Mouse (Mus musculus) hindbrain, embryonic 13.5 days (tissue): ENCODE results near the gene Hps1. TPM values are rescaled to one million over a fixed set of nuclear protein-coding genes. Genes with fewer than 3 reads are reported as not detected.

Experiments used
- ATAC-seq: fragments of 200-750 bp; cut with Nextera tagmentation; 2 replicates; pipeline ENCODE4 v1.8.0; 2017; ENCODE audit warnings: moderate TSS enrichment; ENCODE audit not compliant: low FRiP score
- H3K27ac ChIP-seq: fragments of 300-500 bp; sonication (generic); 2 replicates; pipeline ENCODE4 v1.5.1; 2015; ENCODE audit warnings: inconsistent platforms, mild to moderate bottlenecking, moderate library complexity
- H3K27me3 ChIP-seq: fragments of 300-500 bp; sonication (generic); 2 replicates; pipeline ENCODE4 v1.6.1; 2015; ENCODE audit warnings: mild to moderate bottlenecking, inconsistent platforms
- H3K36me3 ChIP-seq: fragments of 300-500 bp; sonication (generic); 2 replicates; pipeline ENCODE4 v1.6.1; 2015; ENCODE audit warnings: mild to moderate bottlenecking, inconsistent platforms
- H3K4me1 ChIP-seq: fragments of 300-500 bp; sonication (generic); replicated peaks from 2 replicates; pipeline ENCODE4 v1.6.1; 2015; ENCODE audit warnings: inconsistent platforms
- H3K4me2 ChIP-seq: fragments of 300-500 bp; sonication (generic); 2 replicates; pipeline ENCODE4 v1.6.1; 2015; ENCODE audit warnings: inconsistent platforms, mild to moderate bottlenecking, moderate library complexity
- H3K4me3 ChIP-seq: fragments of 300-500 bp; sonication (generic); 2 replicates; pipeline ENCODE4 v1.5.1; 2015; ENCODE audit warnings: mild to moderate bottlenecking, inconsistent platforms
- H3K9ac ChIP-seq: fragments of 300-500 bp; sonication (generic); 2 replicates; pipeline ENCODE4 v1.6.1; 2015; ENCODE audit warnings: mild to moderate bottlenecking, inconsistent platforms
- H3K9me3 ChIP-seq: fragments of 300-500 bp; sonication (generic); 2 replicates; pipeline ENCODE4 v1.6.1; 2016; ENCODE audit warnings: inconsistent platforms
- WGBS: fragments of 180-500 bp; shearing (Covaris S2); methylation state at CpG from one replicate; pipeline ENCODE4 v1.1.7; 2015; 5-methylcytosine and 5-hydroxymethylcytosine counted together
- polyA plus RNA-seq: library from polyadenylated mRNA; unstranded; fragments of >200 nt; fragmentation: Nextera tagmentation; extraction: Ambion mirVana; gene quantifications from 2 replicates; pipeline ENCODE4 v1.2.1, GENCODE M21; 2015

Hps1 gene
- polyA plus RNA-seq, 1 experiment from 2014 or later = 11.4 TPM

DNA sequence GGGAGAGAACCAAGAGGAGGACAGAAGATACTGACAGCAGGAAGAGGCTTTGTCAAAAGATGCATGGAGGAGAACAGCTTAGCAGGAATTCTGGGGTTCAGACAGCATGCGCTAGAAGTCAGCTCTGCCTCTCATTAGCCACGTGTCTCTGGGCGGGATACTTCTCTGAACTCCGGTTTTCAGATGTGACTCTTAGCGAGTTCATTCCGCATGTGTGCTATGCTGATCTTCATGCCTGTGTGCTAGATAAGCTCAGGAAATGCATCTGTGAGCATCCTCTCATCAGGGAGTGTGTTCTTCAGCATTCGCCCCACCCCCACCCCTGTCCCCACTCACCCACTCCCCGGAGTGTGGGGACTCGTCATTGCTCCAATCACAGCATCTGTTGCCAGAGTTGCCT lies 42.0 kb downstream of the Hps1 start:
- no peak for ATAC-seq
- no peak overlapping the region for H3K4me3 ChIP-seq
- no peaks in the 10 kb centered on the region for H3K36me3 ChIP-seq
- H3K4me1 ChIP-seq = no peaks in the 10 kb centered on the region
- H3K27me3 ChIP-seq = peaks cover 14% of the 10 kb centered on the region; the same call in 1 of the 2 replicates
- no peaks in the 10 kb centered on the region for H3K9me3 ChIP-seq
- H3K27ac ChIP-seq = no peak overlapping the region
- WGBS = 70% methylated on average over 9 of the region's 9 CpGs
- no peak overlapping the region for H3K9ac ChIP-seq
- H3K4me2 ChIP-seq = no peak overlapping the region

GRCm38 (mm10) chr19:42734982-42735381 lies 44.8 kb downstream of the Hps1 start:
- H3K9me3 ChIP-seq = no peaks in the 10 kb centered on the region
- H3K27ac ChIP-seq = no peak overlapping the region
- ATAC-seq = no peak

DNA sequence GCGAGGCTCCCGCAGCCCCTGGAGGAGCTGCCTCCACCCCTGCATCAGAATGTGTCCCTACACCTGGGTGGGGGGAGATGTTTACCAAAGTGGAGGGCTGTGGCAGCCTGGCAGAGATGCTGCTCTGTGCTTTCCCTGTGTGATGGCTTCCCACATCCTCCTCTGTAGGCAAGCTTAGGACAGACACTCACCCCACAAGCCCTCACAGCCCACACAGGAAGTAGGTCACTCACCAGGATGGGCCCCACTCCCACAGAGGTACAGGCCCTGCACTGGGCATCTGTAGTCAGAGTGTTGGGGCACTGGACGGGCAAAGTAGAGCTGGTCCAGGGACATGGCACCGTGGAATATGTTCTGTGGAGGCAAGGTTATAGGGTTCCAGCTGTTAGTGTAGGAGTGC lies 52.4 kb downstream of the Hps1 start:
- 90% methylated on average over 4 of the region's 4 CpGs for WGBS
- no peak overlapping the region for H3K4me3 ChIP-seq
- H3K27ac ChIP-seq = no peak overlapping the region
- H3K36me3 ChIP-seq = no peaks in the 10 kb centered on the region
- H3K4me2 ChIP-seq = no peak overlapping the region
- ATAC-seq = no peak
- H3K9me3 ChIP-seq = no peaks in the 10 kb centered on the region
- no peaks in the 10 kb centered on the region for H3K27me3 ChIP-seq
- no peak overlapping the region for H3K9ac ChIP-seq
- H3K4me1 ChIP-seq = 0 out of 2 replicates have a peak, but pooled peaks cover 3% of the 10 kb centered on the region

More at GRCm38 (mm10) chr19:42734982-42735381, 44.8 kb downstream of the Hps1 start:
- Histone ChIP-seq H3K36me3 (no peaks in the 10 kb centered on the region), H3K27me3 (0 out of 2 replicates have a peak, but pooled peaks cover 4% of the 10 kb centered on the region), H3K9ac (no peak overlapping the region), H3K4me1 (no peaks in the 10 kb centered on the region), H3K4me3 (no peak overlapping the region), H3K4me2 (no peak overlapping the region)
- WGBS = 87% methylated on average over 5 of the region's 5 CpGs

- no peak overlapping the region for H3K4me3 ChIP-seq
- no peak overlapping the region for H3K4me2 ChIP-seq
- no peak overlapping the region for H3K9ac ChIP-seq
- no peaks in the 10 kb centered on the region for H3K36me3 ChIP-seq
- 89% methylated on average over 10 of the region's 10 CpGs for WGBS
- no peak for ATAC-seq
- H3K27ac ChIP-seq = no peak overlapping the region
- H3K4me1 ChIP-seq = 0 out of 2 replicates have a peak, but pooled peaks cover 7% of the 10 kb centered on the region
- H3K27me3 ChIP-seq = no peaks in the 10 kb centered on the region
- no peaks in the 10 kb centered on the region for H3K9me3 ChIP-seq
Observed at GRCm38 (mm10) chr19:42726766-42727165, 53.0 kb downstream of the Hps1 start.

DNA sequence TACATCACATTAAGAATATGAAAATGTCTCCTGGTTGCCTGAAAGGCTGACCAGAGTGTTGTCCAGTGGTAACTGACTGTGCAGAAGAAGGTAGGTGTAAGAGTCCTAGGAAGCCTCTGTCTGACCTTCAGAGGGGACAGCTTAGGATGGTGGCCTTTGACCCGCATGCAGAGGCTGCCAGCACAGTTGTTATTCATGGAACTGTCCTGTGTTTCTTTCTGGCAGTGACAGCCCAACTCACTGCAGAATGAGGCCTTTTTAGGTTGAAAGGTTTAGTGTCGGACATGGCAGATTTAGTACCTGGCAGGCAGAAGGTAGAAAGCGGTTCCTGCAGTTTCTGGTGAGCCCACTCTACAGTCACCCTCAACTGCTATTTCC lies 53.8 kb downstream of the Hps1 start:
- Histone ChIP-seq H3K4me2 (no peak overlapping the region), H3K27me3 (no peaks in the 10 kb centered on the region), H3K9me3 (no peaks in the 10 kb centered on the region), H3K9ac (no peak overlapping the region), H3K36me3 (no peaks in the 10 kb centered on the region), H3K27ac (no peak overlapping the region), H3K4me1 (0 out of 2 replicates have a peak, but pooled peaks cover 7% of the 10 kb centered on the region), H3K4me3 (no peak overlapping the region)
- WGBS = 83% methylated on average over 3 of the region's 3 CpGs
- no peak for ATAC-seq

- ATAC-seq = no peak
- no peaks in the 10 kb centered on the region for H3K36me3 ChIP-seq
- H3K4me3 ChIP-seq = no peak overlapping the region
- H3K4me2 ChIP-seq = no peak overlapping the region
- H3K9me3 ChIP-seq = no peaks in the 10 kb centered on the region
- no peak overlapping the region for H3K9ac ChIP-seq
- H3K27ac ChIP-seq = no peak overlapping the region
- no peaks in the 10 kb centered on the region for H3K27me3 ChIP-seq
- WGBS = 77% methylated on average over 16 of the region's 16 CpGs
- 0 out of 2 replicates have a peak, but pooled peaks cover 7% of the 10 kb centered on the region for H3K4me1 ChIP-seq
Observed at GRCm38 (mm10) chr19:42725056-42725972, 54.5 kb downstream of the Hps1 start.

DNA sequence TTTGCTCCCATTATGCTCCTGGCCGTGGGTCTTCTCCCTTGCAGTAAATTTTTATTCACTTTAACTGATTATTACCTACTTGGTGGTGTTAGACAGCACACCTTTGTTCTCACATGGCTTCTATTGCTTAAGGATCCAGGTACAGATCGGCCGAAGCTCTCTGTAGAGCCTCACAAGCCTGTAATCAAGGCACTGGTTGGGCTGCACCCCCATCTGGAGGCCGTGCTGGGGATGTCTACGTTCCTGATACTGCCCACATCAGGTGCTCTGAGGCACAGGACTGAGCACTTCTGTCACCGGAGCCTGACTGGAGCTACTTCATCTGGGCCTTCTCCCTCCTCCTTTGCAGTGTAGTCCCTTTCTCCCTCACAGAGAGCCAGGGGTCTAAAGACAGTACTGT lies 56.5 kb downstream of the Hps1 start:
- H3K27ac ChIP-seq = no peak overlapping the region
- H3K4me3 ChIP-seq = no peak overlapping the region
- no peaks in the 10 kb centered on the region for H3K27me3 ChIP-seq
- no peak for ATAC-seq
- WGBS = 80% methylated on average over 6 of the region's 6 CpGs
- H3K36me3 ChIP-seq = no peaks in the 10 kb centered on the region
- no peak overlapping the region for H3K4me2 ChIP-seq
- H3K9ac ChIP-seq = no peak overlapping the region
- no peaks in the 10 kb centered on the region for H3K9me3 ChIP-seq
- H3K4me1 ChIP-seq = 0 out of 2 replicates have a peak, but pooled peaks cover 9% of the 10 kb centered on the region

DNA sequence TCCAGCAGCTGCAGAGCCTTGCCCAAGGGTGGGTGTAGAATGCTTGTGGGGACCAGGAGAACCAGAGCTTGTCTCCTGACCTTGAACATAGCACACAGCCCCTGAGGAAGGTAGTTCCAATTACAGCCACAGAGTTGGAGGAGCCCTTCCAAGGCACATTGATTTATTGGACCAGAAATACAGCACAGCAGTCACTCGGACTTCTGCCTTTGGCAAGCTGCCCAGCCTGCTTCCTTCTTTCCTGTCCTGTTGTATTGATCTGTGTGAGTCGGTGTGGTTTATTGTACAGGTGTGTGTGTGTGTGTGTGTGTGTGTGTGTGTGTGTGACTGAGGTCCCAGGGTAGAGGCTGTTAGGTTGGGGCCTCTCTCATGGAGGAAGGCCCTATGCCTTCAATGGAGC lies 57.3 kb downstream of the Hps1 start:
- no peak overlapping the region for H3K4me3 ChIP-seq
- H3K4me1 ChIP-seq = 0 out of 2 replicates have a peak, but pooled peaks cover 9% of the 10 kb centered on the region
- 0 out of 2 replicates have a peak overlapping the region, but pooled peaks have one; percentile 14 for H3K27ac ChIP-seq
- ATAC-seq = peak; percentile 46; the same call in 1 of the 2 replicates
- no peak overlapping the region for H3K9ac ChIP-seq
- WGBS = 18% methylated on average over 2 of the region's 2 CpGs
- no peaks in the 10 kb centered on the region for H3K27me3 ChIP-seq
- H3K36me3 ChIP-seq = no peaks in the 10 kb centered on the region
- no peaks in the 10 kb centered on the region for H3K9me3 ChIP-seq
- no peak overlapping the region for H3K4me2 ChIP-seq

DNA sequence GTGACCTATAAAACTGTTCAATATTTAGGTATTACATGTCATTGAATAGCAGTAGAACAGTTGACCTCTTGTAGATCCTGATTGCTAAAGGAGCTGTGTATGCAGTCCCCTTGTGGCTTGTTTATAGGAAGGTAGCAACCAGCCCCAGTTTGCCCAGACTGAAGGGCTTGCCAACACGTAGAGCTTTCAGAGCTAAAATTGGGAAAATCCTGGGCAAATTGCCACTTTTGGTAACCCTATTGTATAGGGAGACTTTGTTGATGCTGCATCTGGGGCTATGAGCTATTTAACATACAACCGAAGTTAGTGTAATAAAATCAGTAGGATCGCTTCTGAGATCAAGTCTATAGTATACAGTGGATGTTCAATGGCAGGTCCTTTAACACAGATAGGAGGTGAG lies 61.7 kb downstream of the Hps1 start:
- H3K4me2 ChIP-seq = no peak overlapping the region
- H3K9ac ChIP-seq = no peak overlapping the region
- ATAC-seq = no peak
- WGBS = 77% methylated on average over 3 of the region's 3 CpGs
- H3K27ac ChIP-seq = no peak overlapping the region
- H3K9me3 ChIP-seq = no peaks in the 10 kb centered on the region
- H3K4me1 ChIP-seq = 0 out of 2 replicates have a peak, but pooled peaks cover 14% of the 10 kb centered on the region
- H3K4me3 ChIP-seq = no peak overlapping the region
- no peaks in the 10 kb centered on the region for H3K27me3 ChIP-seq
- H3K36me3 ChIP-seq = no peaks in the 10 kb centered on the region

DNA sequence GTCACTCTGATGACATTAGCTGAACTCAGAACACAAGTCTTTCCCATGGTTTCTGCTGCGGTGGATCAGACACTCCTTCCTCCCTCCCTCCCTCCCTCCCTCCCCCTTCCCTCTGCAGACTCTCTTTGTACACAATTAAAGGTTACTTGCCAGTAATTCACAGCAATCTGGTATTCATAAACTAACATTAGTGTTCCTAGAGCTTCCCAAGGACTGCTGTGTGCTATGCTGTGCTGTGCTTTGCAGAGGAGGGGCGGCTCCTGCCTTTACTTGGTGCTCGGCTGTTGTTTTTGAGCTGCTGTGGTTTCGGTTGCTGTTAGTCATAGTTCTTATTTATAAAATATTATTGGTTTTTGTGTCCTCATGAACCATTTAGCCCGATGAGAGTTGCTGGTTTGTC lies 62.1 kb downstream of the Hps1 start:
- Histone ChIP-seq H3K9me3 (no peaks in the 10 kb centered on the region), H3K36me3 (no peaks in the 10 kb centered on the region), H3K27me3 (no peaks in the 10 kb centered on the region), H3K4me3 (no peak overlapping the region), H3K4me2 (no peak overlapping the region), H3K27ac (no peak overlapping the region), H3K4me1 (0 out of 2 replicates have a peak, but pooled peaks cover 13% of the 10 kb centered on the region), H3K9ac (no peak overlapping the region)
- WGBS = 75% methylated on average over 5 of the region's 5 CpGs
- no peak for ATAC-seq

DNA sequence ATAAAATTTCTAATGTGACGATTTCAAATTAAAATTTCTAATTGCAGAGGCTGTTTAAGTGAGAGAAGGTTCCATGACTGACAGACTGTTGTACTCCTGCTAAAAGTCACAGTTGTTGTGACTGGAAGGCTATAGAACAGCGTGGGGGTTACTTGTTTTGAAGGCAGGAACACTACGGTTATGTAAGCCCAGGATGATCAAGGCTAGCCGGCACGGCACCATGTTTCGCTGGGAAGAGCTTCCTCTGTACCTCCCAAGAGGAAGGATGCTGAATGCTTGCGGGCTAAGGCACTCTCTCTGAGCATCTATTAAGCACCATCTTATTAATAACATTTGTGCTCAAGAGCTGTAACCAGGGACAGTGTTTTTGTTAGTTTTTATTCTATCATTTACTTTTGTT lies 63.3 kb downstream of the Hps1 start:
- H3K9ac ChIP-seq = no peak overlapping the region
- no peak overlapping the region for H3K4me3 ChIP-seq
- no peak overlapping the region for H3K27ac ChIP-seq
- H3K9me3 ChIP-seq = no peaks in the 10 kb centered on the region
- WGBS = 63% methylated on average over 7 of the region's 7 CpGs
- no peaks in the 10 kb centered on the region for H3K36me3 ChIP-seq
- no peak for ATAC-seq
- no peaks in the 10 kb centered on the region for H3K27me3 ChIP-seq
- H3K4me1 ChIP-seq = 0 out of 2 replicates have a peak, but pooled peaks cover 8% of the 10 kb centered on the region
- no peak overlapping the region for H3K4me2 ChIP-seq

GRCm38 (mm10) chr19:42713770-42714169 lies 66.0 kb downstream of the Hps1 start:
- no peaks in the 10 kb centered on the region for H3K27me3 ChIP-seq
- H3K4me3 ChIP-seq = no peak overlapping the region
- no peak overlapping the region for H3K27ac ChIP-seq
- ATAC-seq = no peak
- WGBS = 92% methylated on average over 9 of the region's 9 CpGs
- H3K9me3 ChIP-seq = no peaks in the 10 kb centered on the region
- H3K4me2 ChIP-seq = no peak overlapping the region
- 0 out of 2 replicates have a peak, but pooled peaks cover 5% of the 10 kb centered on the region for H3K4me1 ChIP-seq
- H3K36me3 ChIP-seq = no peaks in the 10 kb centered on the region
- H3K9ac ChIP-seq = no peak overlapping the region
